Mouse (Mus musculus): ENCODE results near the gene Satb2. TPM values are rescaled to one million over a fixed set of nuclear protein-coding genes. Genes with fewer than 3 reads are reported as not detected.

Gene Satb2
- polyA plus RNA-seq (2012): 0.71 and 0.78 TPM in 2 replicates

GRCm38 (mm10) chr1:56978151-56978700 is at the start of gene Satb2:
Gene Satb2 (minus strand): TSS chr1:56978650.

